Mouse (Mus musculus): ENCODE results near the gene Dnmt3a. TPM values are rescaled to one million over a fixed set of nuclear protein-coding genes. Genes with fewer than 3 reads are reported as not detected.

Dnmt3a gene
- total and polyA plus RNA-seq, 3 experiments: 15.9 to 34.4 TPM; not detected in 1

DNA sequence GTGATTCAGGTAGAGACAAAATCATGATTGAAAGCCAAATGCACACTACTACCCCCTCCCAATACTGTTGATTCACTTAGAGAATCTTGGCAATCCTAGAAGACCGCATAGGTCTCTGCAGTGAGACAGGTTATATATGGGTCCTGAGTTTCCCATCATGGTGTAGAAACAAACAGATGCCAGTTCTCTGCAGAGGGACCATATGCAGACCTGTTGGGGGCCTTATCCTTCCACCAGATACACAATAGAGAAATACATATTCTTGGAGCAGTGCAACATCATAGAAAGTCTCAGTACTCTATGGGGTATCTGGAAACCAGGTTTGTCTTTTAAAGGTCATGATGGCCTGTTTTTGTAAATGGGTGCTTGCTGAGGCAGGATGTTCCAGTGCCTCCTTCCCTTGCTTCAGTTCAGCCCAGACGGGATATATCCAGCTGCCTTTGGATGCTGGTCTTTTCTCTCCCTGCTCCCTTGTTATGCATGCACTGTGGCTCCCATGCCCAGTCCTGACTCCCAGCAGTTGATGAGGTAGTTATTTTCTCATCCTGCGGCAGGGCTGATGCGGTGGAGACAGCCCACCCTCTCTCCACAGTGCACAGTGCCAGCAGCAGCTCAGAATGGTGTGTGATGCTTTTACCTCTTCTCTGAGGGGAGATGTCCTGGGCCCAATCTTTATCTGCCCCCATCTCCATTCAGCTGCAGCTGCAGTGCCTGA is 44.8 kb upstream of the Dnmt3a start:
- Histone ChIP-seq H3K9ac (ENCODE audit: control insufficient read depth, low read depth, low read length, poor library complexity, severe bottlenecking) (no peak overlapping the region), H3K4me1 (ENCODE audit: control insufficient read depth in 1 of 2, insufficient read depth in 2 of 2, low read length in 2 of 2) (no peaks in the 10 kb centered on the region), H3K9me3 (replicated peaks; ENCODE audit: insufficient read depth, low read length) (no peaks in the 10 kb centered on the region), H3K27ac (ENCODE audit: control insufficient read depth, low read depth, low read length) (no peak overlapping the region), H3K27me3 (ENCODE audit: control insufficient read depth in 1 of 2, insufficient read depth in 2 of 2, low read length in 2 of 2) (no peaks in the 10 kb centered on the region), H3K36me3 (ENCODE audit: control insufficient read depth in 1 of 2, insufficient read depth in 2 of 2, low read length in 2 of 2) (peaks cover 0 to 5% of the 10 kb centered on the region in 2 experiments; a peak in 2 of 4 replicates), H3K4me3 (ENCODE audit: control insufficient read depth in 1 of 2, insufficient read depth in 1 of 2, low read depth in 2 of 2, low read length in 2 of 2) (no peak overlapping the region), H3K79me2 (ENCODE audit: control insufficient read depth, insufficient read depth, low read length, poor library complexity) (no peaks in the 10 kb centered on the region)
- no peak for TF ChIP-seq POLR2AphosphoS5 (IDR thresholded peaks at IDR 0.05; ENCODE audit: borderline replicate concordance, low read depth, low read length)
- TF ChIP-seq CTCF (IDR thresholded peaks at IDR 0.05 in 2 of 3, conservative IDR thresholded peaks at IDR 0.05 in 1 of 3; ENCODE audit: control insufficient read depth in 1 of 3, insufficient read depth in 1 of 3, low read depth in 2 of 3, low read length in 3 of 3, poor library complexity in 1 of 3, severe bottlenecking in 1 of 3): no peak
- no peak for TF ChIP-seq ELF1 (IDR thresholded peaks at IDR 0.05; ENCODE audit: low read depth, low read length)
- no peak for TF ChIP-seq SMC3 (IDR thresholded peaks at IDR 0.05; ENCODE audit: low read depth, low read length)
- no peak for TF ChIP-seq RCOR1 (IDR thresholded peaks at IDR 0.05; ENCODE audit: low read depth, low read length)
- no peak for TF ChIP-seq EP300 (IDR thresholded peaks at IDR 0.05; ENCODE audit: low read depth in 1 of 2, low read length in 2 of 2)
- no peak for DNase-seq (ENCODE audit: low read depth, low spot score)

DNA sequence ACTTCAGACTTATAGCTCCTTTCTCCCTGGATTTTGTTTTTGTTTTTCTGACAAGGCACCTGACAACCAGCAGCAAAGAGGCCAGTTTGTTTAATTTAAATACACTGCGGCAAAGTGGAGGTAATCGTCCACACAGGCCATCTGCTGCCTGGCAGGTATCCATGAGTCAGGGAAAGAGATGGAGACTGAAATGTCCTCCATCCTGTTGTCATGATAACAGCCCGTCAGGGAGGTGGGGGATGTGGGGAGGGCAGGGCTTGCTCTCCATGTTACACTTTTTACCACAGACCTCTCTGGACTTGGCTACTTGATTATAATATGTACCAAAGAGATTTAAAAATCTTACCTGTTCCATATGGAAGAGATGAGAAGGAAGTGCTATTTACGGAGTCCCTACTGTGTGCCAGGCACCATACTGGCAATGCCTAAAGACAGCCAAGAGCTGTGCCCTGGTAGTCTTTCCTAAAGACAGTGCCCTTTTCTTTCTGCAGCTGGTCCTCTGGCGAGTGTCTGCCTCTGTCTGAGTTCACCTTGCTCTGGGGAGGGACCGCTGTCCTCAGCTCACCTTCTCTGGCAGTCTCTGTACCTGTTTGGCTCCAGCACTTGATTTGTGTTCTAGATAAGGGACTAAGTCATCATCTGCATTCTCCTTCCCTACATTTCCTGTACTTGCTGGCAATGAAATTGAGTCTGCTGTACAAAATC is 44.1 kb upstream of the Dnmt3a start:
- Histone ChIP-seq H3K36me3 (ENCODE audit: control insufficient read depth in 1 of 2, insufficient read depth in 2 of 2, low read length in 2 of 2) (peaks cover 0 to 5% of the 10 kb centered on the region in 2 experiments; a peak in 2 of 4 replicates), H3K27ac (ENCODE audit: control insufficient read depth, low read depth, low read length) (no peak overlapping the region), H3K4me3 (ENCODE audit: control insufficient read depth in 1 of 2, insufficient read depth in 1 of 2, low read depth in 2 of 2, low read length in 2 of 2) (no peak overlapping the region), H3K79me2 (ENCODE audit: control insufficient read depth, insufficient read depth, low read length, poor library complexity) (no peaks in the 10 kb centered on the region), H3K9ac (ENCODE audit: control insufficient read depth, low read depth, low read length, poor library complexity, severe bottlenecking) (no peak overlapping the region), H3K9me3 (replicated peaks; ENCODE audit: insufficient read depth, low read length) (no peaks in the 10 kb centered on the region), H3K4me1 (ENCODE audit: control insufficient read depth in 1 of 2, insufficient read depth in 2 of 2, low read length in 2 of 2) (no peaks in the 10 kb centered on the region), H3K27me3 (ENCODE audit: control insufficient read depth in 1 of 2, insufficient read depth in 2 of 2, low read length in 2 of 2) (no peaks in the 10 kb centered on the region)
- no peak for TF ChIP-seq GABPA (IDR thresholded peaks at IDR 0.05; ENCODE audit: low read depth, low read length)
- no peak for TF ChIP-seq NELFE (IDR thresholded peaks at IDR 0.05; ENCODE audit: low read depth, low read length)
- TF ChIP-seq MYB (IDR thresholded peaks at IDR 0.05; ENCODE audit: low read depth, low read length): no peak
- TF ChIP-seq POLR2AphosphoS5 (IDR thresholded peaks at IDR 0.05; ENCODE audit: borderline replicate concordance, low read depth, low read length): no peak
- no peak for TF ChIP-seq EP300 (IDR thresholded peaks at IDR 0.05; ENCODE audit: low read depth in 1 of 2, low read length in 2 of 2)
- no peak for TF ChIP-seq KAT2A (conservative IDR thresholded peaks at IDR 0.05; ENCODE audit: low read depth, low read length)
- TF ChIP-seq CHD1 (IDR thresholded peaks at IDR 0.05; ENCODE audit: low read depth, low read length): no peak
- no peak for TF ChIP-seq SMC3 (IDR thresholded peaks at IDR 0.05; ENCODE audit: low read depth, low read length)
- no peak for TF ChIP-seq RCOR1 (IDR thresholded peaks at IDR 0.05; ENCODE audit: low read depth, low read length)
- TF ChIP-seq UBTF (IDR thresholded peaks at IDR 0.05; ENCODE audit: borderline replicate concordance, insufficient read depth, low read depth, low read length): no peak
- TF ChIP-seq POLR2AphosphoS2 (IDR thresholded peaks at IDR 0.05; ENCODE audit: low read length): no peak
- no peak for TF ChIP-seq POLR2A (IDR thresholded peaks at IDR 0.05; ENCODE audit: control insufficient read depth in 1 of 2, insufficient read depth in 1 of 2, low read depth in 1 of 2, low read length in 2 of 2, poor library complexity in 1 of 2)
- no peak for TF ChIP-seq NRF1 (IDR thresholded peaks at IDR 0.05; ENCODE audit: insufficient read depth, low read depth, low read length, poor library complexity, severe bottlenecking)
- TF ChIP-seq MAZ (IDR thresholded peaks at IDR 0.05; ENCODE audit: low read depth, low read length): no peak
- TF ChIP-seq CHD2 (IDR thresholded peaks at IDR 0.05; ENCODE audit: low read length): no peak
- TF ChIP-seq MXI1 (IDR thresholded peaks at IDR 0.05; ENCODE audit: low read depth, low read length): no peak
- no peak for DNase-seq (ENCODE audit: low read depth, low spot score)

Data from MEL (cell line).